Mouse (Mus musculus): Measurements from ENCODE around the gene Usp45. TPM values are rescaled to one million over a fixed set of nuclear protein-coding genes. Genes with fewer than 3 reads are reported as not detected.

The Usp45 gene
- polyA plus RNA-seq, 1 experiment from 2014 or later, result 8.5 TPM

DNA sequence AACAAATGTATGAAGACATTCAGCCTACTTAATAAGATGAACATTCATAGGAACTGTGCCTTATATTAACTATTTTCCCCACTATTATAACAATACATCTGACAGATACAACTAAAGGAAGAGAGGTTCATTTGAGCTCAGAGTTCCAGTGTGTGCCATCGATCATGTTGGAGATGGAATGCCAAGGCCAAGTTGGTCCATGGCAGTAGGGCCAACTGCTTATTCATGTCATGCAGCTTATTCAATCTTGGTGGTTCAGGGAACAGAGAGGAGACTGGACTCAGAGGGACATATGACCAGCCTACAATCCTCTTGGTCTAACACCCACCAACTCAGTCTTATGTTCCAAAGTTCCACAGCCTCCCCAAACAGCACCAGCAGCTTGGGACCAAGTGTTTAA, 34.1 kb downstream of the Usp45 start:
- no peak for ATAC-seq (ENCODE audit: insufficient number of reproducible peaks, low FRiP score, low TSS enrichment, low read depth)
- H3K27ac ChIP-seq (replicated peaks), result no peak overlapping the region
- H3K4me2 ChIP-seq (replicated peaks), result no peak overlapping the region
- H3K4me3 ChIP-seq (replicated peaks), result no peak overlapping the region
- H3K36me3 ChIP-seq, result peaks cover 57% of the 10 kb centered on the region
- 87% methylated on average over 1 of the region's 1 CpGs for WGBS
- no peaks in the 10 kb centered on the region for H3K4me1 ChIP-seq
- no peaks in the 10 kb centered on the region for H3K9me3 ChIP-seq (replicated peaks)
- no peak overlapping the region for H3K9ac ChIP-seq
- H3K27me3 ChIP-seq, result no peaks in the 10 kb centered on the region

DNA sequence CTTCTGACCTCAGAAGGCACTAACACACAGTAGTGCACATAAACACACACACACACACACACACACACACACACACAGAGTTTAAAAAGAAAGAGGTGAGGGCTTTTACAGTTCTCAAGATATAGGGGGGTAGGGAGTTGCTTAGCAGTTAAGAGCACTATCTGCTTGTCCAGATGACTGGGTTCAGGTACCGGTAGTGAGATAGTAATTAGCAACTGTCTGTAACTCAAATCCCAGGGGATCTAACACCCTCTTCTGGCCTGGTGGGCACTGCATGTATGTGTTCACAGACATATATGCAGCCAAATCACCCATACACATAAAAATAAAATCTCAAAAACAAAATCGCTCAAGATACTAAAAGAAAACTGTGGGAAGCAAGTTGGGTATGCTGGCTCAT, 34.7 kb downstream of the Usp45 start:
- ATAC-seq (ENCODE audit: insufficient number of reproducible peaks, low FRiP score, low TSS enrichment, low read depth), result no peak
- Histone ChIP-seq H3K9ac (no peak overlapping the region), H3K9me3 (replicated peaks) (no peaks in the 10 kb centered on the region), H3K27me3 (no peaks in the 10 kb centered on the region), H3K4me2 (replicated peaks) (no peak overlapping the region), H3K36me3 (peaks cover 57% of the 10 kb centered on the region), H3K27ac (replicated peaks) (no peak overlapping the region), H3K4me3 (replicated peaks) (no peak overlapping the region), H3K4me1 (no peaks in the 10 kb centered on the region)
- 93% methylated on average over 2 of the region's 2 CpGs for WGBS

DNA sequence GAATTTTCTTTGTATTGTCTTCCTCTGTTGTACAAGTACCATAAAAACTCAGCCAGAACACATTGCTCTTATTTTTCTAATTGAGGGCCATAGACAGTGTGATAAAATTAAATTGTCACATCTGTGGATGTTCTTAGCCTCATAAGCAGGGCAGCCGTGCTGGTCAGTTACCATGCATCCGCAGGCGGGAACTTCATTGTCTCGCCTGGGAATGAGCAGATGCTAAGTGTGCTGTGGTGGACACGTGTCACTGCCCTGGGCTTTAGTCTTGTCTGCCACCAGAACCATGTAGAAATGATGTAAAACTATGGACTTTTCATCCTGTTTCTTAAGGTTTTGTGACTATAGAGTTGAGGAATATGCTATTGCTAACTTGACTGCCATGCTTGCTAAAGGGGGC, 40.2 kb downstream of the Usp45 start:
- H3K4me1 ChIP-seq, result no peaks in the 10 kb centered on the region
- H3K36me3 ChIP-seq, result peaks cover 44% of the 10 kb centered on the region
- WGBS, result 82% methylated on average over 5 of the region's 5 CpGs
- H3K9me3 ChIP-seq (replicated peaks), result no peaks in the 10 kb centered on the region
- ATAC-seq (ENCODE audit: insufficient number of reproducible peaks, low FRiP score, low TSS enrichment, low read depth), result no peak
- H3K27ac ChIP-seq (replicated peaks), result no peak overlapping the region
- H3K4me3 ChIP-seq (replicated peaks), result no peak overlapping the region
- H3K27me3 ChIP-seq, result no peaks in the 10 kb centered on the region
- no peak overlapping the region for H3K9ac ChIP-seq
- H3K4me2 ChIP-seq (replicated peaks), result no peak overlapping the region

DNA sequence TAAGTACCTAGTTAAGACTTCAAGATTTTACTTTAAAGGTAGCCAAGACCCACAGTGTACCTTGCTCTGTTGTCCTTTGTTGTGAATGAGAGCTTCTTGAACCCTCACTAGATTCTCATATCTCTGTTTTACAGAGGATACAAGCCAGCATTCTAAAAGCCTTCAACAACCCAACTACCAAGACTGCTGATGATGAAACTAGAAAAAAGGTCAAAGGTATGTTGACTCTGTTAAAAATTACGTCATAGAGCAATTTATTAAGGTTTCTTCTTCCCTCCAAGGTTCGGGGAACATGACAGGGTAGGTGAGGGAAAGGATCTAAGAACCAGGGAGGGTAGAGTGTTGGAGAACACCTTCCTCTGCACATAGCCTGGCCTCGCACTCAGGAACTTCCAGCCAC, 43.7 kb downstream of the Usp45 start:
- 86% methylated on average over 3 of the region's 3 CpGs for WGBS
- no peak for ATAC-seq (ENCODE audit: insufficient number of reproducible peaks, low FRiP score, low TSS enrichment, low read depth)
- Histone ChIP-seq H3K27me3 (no peaks in the 10 kb centered on the region), H3K27ac (replicated peaks) (no peak overlapping the region), H3K4me1 (no peaks in the 10 kb centered on the region), H3K9ac (no peak overlapping the region), H3K4me3 (replicated peaks) (no peak overlapping the region), H3K4me2 (replicated peaks) (no peak overlapping the region), H3K36me3 (peaks cover 27% of the 10 kb centered on the region), H3K9me3 (replicated peaks) (no peaks in the 10 kb centered on the region)

DNA sequence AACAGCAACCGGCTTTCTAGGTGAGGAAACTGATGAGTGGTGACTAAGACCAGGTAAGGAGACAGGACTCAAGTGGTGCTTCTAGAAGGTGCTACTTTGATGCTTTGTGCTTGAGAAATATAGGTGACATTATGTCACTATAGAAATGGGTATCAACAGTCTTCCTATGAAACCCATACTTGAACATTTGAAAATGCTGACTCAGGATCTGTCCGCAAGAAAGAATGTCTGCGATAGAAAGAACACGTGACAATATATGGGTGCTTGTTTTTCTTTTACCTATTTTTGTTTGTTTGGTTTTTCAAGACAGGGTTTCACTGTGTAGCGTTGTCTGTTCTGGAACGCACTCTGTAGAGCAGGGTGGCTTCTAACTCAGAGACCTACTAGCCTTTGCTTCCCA, 45.7 kb downstream of the Usp45 start:
- H3K9me3 ChIP-seq (replicated peaks), result no peaks in the 10 kb centered on the region
- 88% methylated on average over 6 of the region's 6 CpGs for WGBS
- no peaks in the 10 kb centered on the region for H3K27me3 ChIP-seq
- H3K27ac ChIP-seq (replicated peaks), result no peak overlapping the region
- no peaks in the 10 kb centered on the region for H3K4me1 ChIP-seq
- no peak overlapping the region for H3K9ac ChIP-seq
- H3K36me3 ChIP-seq, result peaks cover 29% of the 10 kb centered on the region
- no peak overlapping the region for H3K4me3 ChIP-seq (replicated peaks)
- H3K4me2 ChIP-seq (replicated peaks), result no peak overlapping the region
- ATAC-seq (ENCODE audit: insufficient number of reproducible peaks, low FRiP score, low TSS enrichment, low read depth), result no peak

DNA sequence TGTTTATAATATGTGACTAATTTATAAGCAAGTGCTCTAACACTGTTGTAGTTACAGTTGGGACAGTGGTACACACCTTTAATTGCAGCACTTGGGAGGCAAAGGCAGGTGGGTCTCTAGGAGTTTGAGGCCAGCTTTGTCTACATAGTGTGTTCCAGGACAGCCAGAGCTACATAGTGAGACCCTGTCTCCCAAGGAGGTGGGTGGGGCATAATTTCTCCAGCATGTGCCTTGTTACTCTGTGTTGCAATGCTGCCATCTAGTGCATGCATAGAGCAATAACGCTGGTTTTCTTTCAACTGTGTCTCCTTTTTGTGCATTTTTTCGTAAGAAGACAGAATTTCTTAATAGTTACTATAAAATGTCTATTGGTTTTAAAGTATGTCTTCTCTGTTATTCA, 47.1 kb downstream of the Usp45 start:
- no peaks in the 10 kb centered on the region for H3K27me3 ChIP-seq
- 38% methylated on average over 2 of the region's 2 CpGs for WGBS
- H3K4me2 ChIP-seq (replicated peaks), result no peak overlapping the region
- ATAC-seq (ENCODE audit: insufficient number of reproducible peaks, low FRiP score, low TSS enrichment, low read depth), result no peak
- peaks cover 31% of the 10 kb centered on the region for H3K36me3 ChIP-seq
- no peak overlapping the region for H3K9ac ChIP-seq
- no peaks in the 10 kb centered on the region for H3K4me1 ChIP-seq
- no peaks in the 10 kb centered on the region for H3K9me3 ChIP-seq (replicated peaks)
- no peak overlapping the region for H3K27ac ChIP-seq (replicated peaks)
- H3K4me3 ChIP-seq (replicated peaks), result no peak overlapping the region

DNA sequence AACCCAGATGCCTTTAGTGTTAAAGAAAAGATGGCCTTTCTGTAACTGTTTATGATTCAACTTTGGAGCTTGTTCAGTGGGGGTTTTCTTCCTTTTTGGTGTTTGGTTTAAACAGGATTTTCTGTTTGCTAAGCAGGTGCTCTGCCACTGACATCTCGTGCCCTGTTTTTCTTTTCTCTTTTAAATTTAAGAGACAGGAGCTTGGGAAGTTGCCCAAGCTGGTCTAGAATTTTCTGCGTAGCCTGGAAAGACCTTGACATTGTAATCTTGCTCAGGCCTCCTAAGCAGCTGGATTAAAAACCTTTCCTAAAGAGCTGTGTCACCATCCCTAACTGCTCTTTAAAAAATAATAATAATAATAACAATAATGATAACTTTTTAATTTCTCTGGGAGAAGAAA, 59.7 kb downstream of the Usp45 start:
- H3K36me3 ChIP-seq, result peaks cover 32% of the 10 kb centered on the region
- no peak overlapping the region for H3K4me2 ChIP-seq (replicated peaks)
- H3K9ac ChIP-seq, result no peak overlapping the region
- H3K9me3 ChIP-seq (replicated peaks), result no peaks in the 10 kb centered on the region
- no peaks in the 10 kb centered on the region for H3K27me3 ChIP-seq
- WGBS, result 79% methylated on average over 2 of the region's 2 CpGs
- no peak overlapping the region for H3K4me3 ChIP-seq (replicated peaks)
- H3K4me1 ChIP-seq, result no peaks in the 10 kb centered on the region
- H3K27ac ChIP-seq (replicated peaks), result no peak overlapping the region
- no peak for ATAC-seq (ENCODE audit: insufficient number of reproducible peaks, low FRiP score, low TSS enrichment, low read depth)

DNA sequence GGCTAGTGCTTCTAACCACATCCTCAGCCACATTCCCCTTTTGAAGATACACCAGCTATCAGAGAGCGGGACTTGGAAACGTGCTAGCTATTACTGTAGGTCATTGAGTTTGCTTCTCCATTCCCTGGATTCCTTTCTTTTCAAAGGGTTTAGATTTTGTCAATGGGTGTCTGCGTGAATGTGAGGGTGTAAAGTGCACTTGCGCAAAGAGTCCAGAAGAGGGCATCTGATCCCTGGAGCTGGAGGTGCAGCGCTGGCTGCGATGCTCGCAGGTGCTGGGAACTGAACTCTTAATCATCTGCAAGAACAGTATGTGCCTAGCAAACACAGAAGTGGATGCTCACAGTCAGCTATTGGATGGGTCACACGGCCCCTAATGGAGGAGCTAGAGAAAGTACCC, 65.9 kb downstream of the Usp45 start:
- Histone ChIP-seq H3K4me2 (replicated peaks) (no peak overlapping the region), H3K9me3 (replicated peaks) (no peaks in the 10 kb centered on the region), H3K27me3 (no peaks in the 10 kb centered on the region), H3K9ac (no peak overlapping the region), H3K4me1 (no peaks in the 10 kb centered on the region), H3K27ac (replicated peaks) (no peak overlapping the region), H3K4me3 (replicated peaks) (no peak overlapping the region), H3K36me3 (peaks cover 27% of the 10 kb centered on the region)
- ATAC-seq (ENCODE audit: insufficient number of reproducible peaks, low FRiP score, low TSS enrichment, low read depth), result no peak
- WGBS, result 94% methylated on average over 8 of the region's 8 CpGs

DNA sequence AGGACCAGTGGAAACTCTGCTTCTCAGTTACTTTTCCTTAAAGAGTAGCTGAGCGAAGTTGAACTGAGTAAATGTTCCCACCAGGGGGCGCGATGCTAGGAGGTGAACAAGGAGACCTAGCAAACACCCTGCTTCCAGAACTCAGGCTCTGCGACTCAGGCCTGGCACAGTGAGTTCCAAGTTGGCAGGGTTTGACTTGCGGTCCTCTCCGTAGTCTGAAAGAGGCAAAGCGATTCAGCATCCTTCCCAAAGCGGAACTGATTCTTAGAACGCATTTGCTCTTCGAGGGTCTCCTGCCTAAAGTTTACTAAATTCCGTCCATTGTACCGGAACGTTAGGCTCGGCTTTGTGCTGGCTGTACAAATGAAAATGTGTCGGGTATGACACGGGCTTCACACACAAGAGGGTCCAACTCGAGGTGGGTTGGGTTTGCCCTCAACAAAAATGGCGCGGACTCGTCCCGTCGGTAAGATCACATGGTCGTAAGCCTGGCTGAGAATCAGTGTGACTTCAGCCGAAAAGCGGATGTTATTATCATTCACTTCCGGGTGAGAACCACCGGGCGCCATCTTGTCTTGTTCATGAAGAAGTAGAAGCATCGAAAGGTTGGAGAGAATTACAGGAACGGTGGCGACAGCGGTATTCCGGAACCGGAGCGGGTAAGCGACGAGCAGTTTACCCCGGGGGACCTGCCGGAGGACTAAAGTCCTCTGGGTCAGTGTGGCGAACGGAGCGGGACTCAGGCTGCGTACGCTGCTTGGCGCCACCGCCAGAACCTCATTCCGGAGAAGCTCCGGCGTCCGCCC, 80.7 kb downstream of the Usp45 start, which contains the start of gene Pnisr:
TSS of gene Pnisr (plus strand) at position 103 of the 806 bp plus-strand sequence.
- Histone ChIP-seq H3K9ac (peak within 1 kb of the TSS; percentile 97), H3K9me3 (replicated peaks) (no peaks in the 10 kb centered on the region), H3K27ac (replicated peaks) (peak within 1 kb of the TSS; percentile 99), H3K4me2 (replicated peaks) (peak within 1 kb of the TSS; percentile 50), H3K27me3 (no peaks in the 10 kb centered on the region), H3K4me1 (peaks cover 8% of the 10 kb centered on the region), H3K4me3 (replicated peaks) (peak within 1 kb of the TSS; percentile 92), H3K36me3 (no peaks in the 10 kb centered on the region)
- under 1% methylated on average over 50 of the region's 50 CpGs for WGBS
- peak; percentile 98 for ATAC-seq (ENCODE audit: insufficient number of reproducible peaks, low FRiP score, low TSS enrichment, low read depth)

DNA sequence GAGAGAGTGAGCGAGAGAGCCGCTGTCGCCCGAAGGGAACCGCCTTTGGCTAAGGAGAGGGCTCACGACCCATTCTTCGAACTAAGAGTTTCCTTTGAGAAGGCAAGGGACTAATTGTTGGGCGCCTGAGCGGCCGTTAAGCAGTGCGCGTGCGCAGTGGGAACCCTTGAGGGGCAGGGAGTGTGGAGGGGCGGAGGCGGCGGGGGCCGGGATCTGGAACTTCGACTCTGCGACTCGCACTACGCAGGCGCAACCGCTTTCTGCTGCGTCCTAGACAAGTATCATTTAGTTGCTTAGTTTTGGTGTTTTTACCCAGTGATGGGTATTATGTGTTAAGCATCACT, 81.3 kb downstream of the Usp45 start:
- Histone ChIP-seq H3K4me2 (replicated peaks) (peak overlapping the region; percentile 50), H3K9me3 (replicated peaks) (no peaks in the 10 kb centered on the region)
- 0% methylated on average over 24 of the region's 24 CpGs for WGBS

DNA sequence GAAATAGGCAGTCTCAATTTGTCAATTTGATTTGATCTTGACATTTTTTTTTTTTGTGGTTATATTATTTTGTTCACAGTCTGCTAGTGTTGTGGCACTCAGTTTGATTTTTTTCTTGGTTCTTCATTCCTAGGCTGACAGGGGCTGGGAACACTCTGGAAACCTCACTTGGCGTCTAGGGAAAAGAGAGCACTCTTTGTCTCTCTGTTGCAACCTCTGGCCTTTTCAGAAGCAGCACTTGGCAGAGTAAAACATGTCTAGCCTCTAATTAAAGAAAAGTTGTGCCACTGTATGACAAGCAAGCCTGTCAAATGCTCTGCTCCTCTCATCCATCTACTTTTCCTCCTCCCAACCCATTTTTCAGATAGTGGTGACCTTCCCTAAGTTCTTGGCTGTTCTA, 90.5 kb downstream of the Usp45 start:
- 57% methylated on average over 1 of the region's 1 CpGs for WGBS
- Histone ChIP-seq H3K4me2 (replicated peaks) (no peak overlapping the region), H3K4me1 (no peaks in the 10 kb centered on the region), H3K36me3 (peaks cover 53% of the 10 kb centered on the region), H3K9me3 (replicated peaks) (no peaks in the 10 kb centered on the region), H3K27ac (replicated peaks) (no peak overlapping the region), H3K9ac (no peak overlapping the region), H3K27me3 (no peaks in the 10 kb centered on the region), H3K4me3 (replicated peaks) (no peak overlapping the region)
- no peak for ATAC-seq (ENCODE audit: insufficient number of reproducible peaks, low FRiP score, low TSS enrichment, low read depth)

More for the DNA sequence above, 81.3 kb downstream of the Usp45 start:
- ATAC-seq (ENCODE audit: insufficient number of reproducible peaks, low FRiP score, low TSS enrichment, low read depth), result peak; percentile 86
- Histone ChIP-seq H3K27ac (replicated peaks) (peak overlapping the region; percentile 99), H3K4me1 (peaks cover 8% of the 10 kb centered on the region), H3K4me3 (replicated peaks) (peak overlapping the region; percentile 92), H3K36me3 (no peaks in the 10 kb centered on the region), H3K9ac (peak overlapping the region; percentile 97), H3K27me3 (no peaks in the 10 kb centered on the region)

DNA sequence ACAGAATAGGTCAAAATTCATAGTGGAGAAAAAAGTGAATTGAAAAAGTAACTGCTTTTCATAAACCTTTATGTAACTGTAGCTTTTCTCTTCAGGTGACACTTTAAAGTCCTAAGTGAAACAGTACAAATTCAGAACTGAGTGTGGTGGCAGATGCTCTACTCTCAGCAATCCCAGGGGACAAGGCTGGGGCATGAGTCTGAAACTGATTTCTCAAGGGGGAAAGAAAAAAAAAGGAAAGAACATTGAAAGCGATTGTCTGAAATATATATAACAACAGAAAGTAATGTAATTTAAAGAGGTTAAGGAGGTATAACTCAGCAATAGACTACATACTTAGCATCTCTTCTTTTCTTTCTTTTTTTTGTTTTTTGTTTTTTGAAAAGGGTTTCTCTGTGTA, 98.3 kb downstream of the Usp45 start:
- H3K4me3 ChIP-seq (replicated peaks), result no peak overlapping the region
- peaks cover 59% of the 10 kb centered on the region for H3K36me3 ChIP-seq
- WGBS, result 94% methylated on average over 1 of the region's 1 CpGs
- H3K27ac ChIP-seq (replicated peaks), result no peak overlapping the region
- H3K4me2 ChIP-seq (replicated peaks), result no peak overlapping the region
- no peak for ATAC-seq (ENCODE audit: insufficient number of reproducible peaks, low FRiP score, low TSS enrichment, low read depth)
- H3K4me1 ChIP-seq, result no peaks in the 10 kb centered on the region
- no peak overlapping the region for H3K9ac ChIP-seq
- no peaks in the 10 kb centered on the region for H3K27me3 ChIP-seq
- H3K9me3 ChIP-seq (replicated peaks), result no peaks in the 10 kb centered on the region
